Mouse (Mus musculus) cerebellum, adult 2 months (tissue): ENCODE measurements around the gene Gm21969. TPM values are rescaled to one million over a fixed set of nuclear protein-coding genes. Genes with fewer than 3 reads are reported as not detected.

ENCODE experiments used
- DNase-seq, 2 experiments: peaks; one replicate each; pipeline ENCODE4 v3.0.0; 2021
- H3K27ac ChIP-seq: fragments of 200-500 bp; 2 replicates; pipeline ENCODE4 v1.5.1; 2012; ENCODE audit warnings: low read length, control low read depth, inconsistent platforms; ENCODE audit not compliant: insufficient read depth
- H3K27me3 ChIP-seq: fragments of 200-500 bp; 2 replicates; pipeline ENCODE4 v1.6.1; 2012; ENCODE audit warnings: inconsistent platforms, mild to moderate bottlenecking, low read length, moderate library complexity; ENCODE audit not compliant: control insufficient read depth, insufficient read depth
- H3K4me1 ChIP-seq: fragments of 200-500 bp; 2 replicates; pipeline ENCODE4 v1.6.1; 2011; ENCODE audit warnings: low read length; ENCODE audit not compliant: control insufficient read depth, insufficient read depth
- H3K4me3 ChIP-seq: fragments of 200-500 bp; replicated peaks from 2 replicates; pipeline ENCODE3; 2011; ENCODE audit warnings: mild to moderate bottlenecking, low read depth, low read length, control low read depth; ENCODE audit not compliant: insufficient read depth
- CTCF ChIP-seq: fragments of 200-500 bp; IDR thresholded peaks from 2 replicates; pipeline ENCODE4 v1.5.1; 2011; ENCODE audit warnings: low read depth, mild to moderate bottlenecking, control low read depth, low read length, moderate library complexity, borderline replicate concordance; ENCODE audit not compliant: insufficient read depth
- POLR2A ChIP-seq: fragments of 200-500 bp; IDR thresholded peaks from 2 replicates; pipeline ENCODE4 v1.6.1; 2011; ENCODE audit warnings: low read length, control low read depth, borderline replicate concordance; ENCODE audit not compliant: insufficient read depth
- WGBS: fragments of 180-500 bp; shearing (Covaris S2); methylation state at CpG from one replicate; pipeline ENCODE4 v1.1.7; 2018; 5-methylcytosine and 5-hydroxymethylcytosine counted together
- polyA plus RNA-seq: library from polyadenylated mRNA; depleted of rRNA; stranded (reverse); fragments of >200 nt; gene quantifications from 2 replicates; pipeline ENCODE4 v1.2.3, GENCODE M21; 2012

Gene Gm21969
- polyA plus RNA-seq, 1 experiment: 0.05 TPM

- peaks cover 5% of the 10 kb centered on the region for H3K4me1 ChIP-seq
- under 1% methylated on average over 107 of the region's 111 CpGs for WGBS
- no peak for TF ChIP-seq CTCF
- TF ChIP-seq POLR2A: peak; percentile 43; the same call in 1 of the 2 replicates
- H3K4me3 ChIP-seq: peak overlapping the region; percentile 96
- peak overlapping the region; percentile 87 for H3K27ac ChIP-seq
- peak; percentile 84 for DNase-seq
- no peaks in the 10 kb centered on the region for H3K27me3 ChIP-seq
Observed at GRCm38 (mm10) chr4:139574799-139575672, 27.9 kb upstream of the Gm21969 start.

GRCm38 (mm10) chr4:139575673-139576003, 27.3 kb upstream of the Gm21969 start:
- peak overlapping the region; percentile 96 for H3K4me3 ChIP-seq
- TF ChIP-seq POLR2A (no peak), CTCF (no peak)
- peaks cover 11% of the 10 kb centered on the region for H3K4me1 ChIP-seq
- 2% methylated on average over 14 of the region's 14 CpGs for WGBS
- H3K27ac ChIP-seq: peak overlapping the region; percentile 87
- no peak for DNase-seq
- no peaks in the 10 kb centered on the region for H3K27me3 ChIP-seq

GRCm38 (mm10) chr4:139576251-139576880, 26.6 kb upstream of the Gm21969 start:
- Histone ChIP-seq H3K27ac (peak overlapping the region; percentile 87; the same call in 1 of the 2 replicates), H3K4me1 (peaks cover 17% of the 10 kb centered on the region), H3K27me3 (no peaks in the 10 kb centered on the region), H3K4me3 (peak overlapping the region; percentile 96)
- TF ChIP-seq POLR2A (no peak), CTCF (no peak)
- WGBS: 24% methylated on average over 14 of the region's 14 CpGs
- DNase-seq: peak; percentile 35 to 46

GRCm38 (mm10) chr4:139577006-139577405, 26.0 kb upstream of the Gm21969 start:
- TF ChIP-seq CTCF (no peak), POLR2A (no peak)
- Histone ChIP-seq H3K4me1 (peaks cover 23% of the 10 kb centered on the region), H3K27ac (0 out of 2 replicates have a peak overlapping the region, but pooled peaks have one; percentile 87), H3K27me3 (no peaks in the 10 kb centered on the region), H3K4me3 (peak overlapping the region; percentile 96)
- 8% methylated on average over 7 of the region's 7 CpGs for WGBS
- peak in 1 of 2 experiments; percentile 67 for DNase-seq

GRCm38 (mm10) chr4:139578389-139578788, 24.6 kb upstream of the Gm21969 start:
- no peaks in the 10 kb centered on the region for H3K27me3 ChIP-seq
- peaks cover 37% of the 10 kb centered on the region for H3K4me1 ChIP-seq
- peak overlapping the region; percentile 4 for H3K4me3 ChIP-seq
- H3K27ac ChIP-seq: no peak overlapping the region
- WGBS: 57% methylated on average over 8 of the region's 8 CpGs
- peak in 1 of 2 experiments; percentile 13 for DNase-seq
- no peak for TF ChIP-seq CTCF
- no peak for TF ChIP-seq POLR2A

GRCm38 (mm10) chr4:139579003-139579402, 24.0 kb upstream of the Gm21969 start:
- DNase-seq: peak; percentile 9 to 23
- no peak overlapping the region for H3K27ac ChIP-seq
- no peak for TF ChIP-seq POLR2A
- no peak for TF ChIP-seq CTCF
- H3K4me1 ChIP-seq: peaks cover 39% of the 10 kb centered on the region
- H3K4me3 ChIP-seq: no peak overlapping the region
- H3K27me3 ChIP-seq: no peaks in the 10 kb centered on the region
- 38% methylated on average over 10 of the region's 10 CpGs for WGBS

- WGBS: 42% methylated on average over 6 of the region's 6 CpGs
- Histone ChIP-seq H3K4me1 (peaks cover 44% of the 10 kb centered on the region), H3K27me3 (no peaks in the 10 kb centered on the region), H3K27ac (no peak overlapping the region), H3K4me3 (no peak overlapping the region)
- TF ChIP-seq POLR2A: no peak
- no peak for TF ChIP-seq CTCF
- peak; percentile 7 to 25 for DNase-seq
Observed at GRCm38 (mm10) chr4:139579466-139579865, 23.5 kb upstream of the Gm21969 start.
